Mouse (Mus musculus) forebrain, embryonic 16.5 days (tissue): ENCODE results near the gene Ush2a. TPM values are rescaled to one million over a fixed set of nuclear protein-coding genes. Genes with fewer than 3 reads are reported as not detected.

Experiments used
- ATAC-seq: fragments of 200-750 bp; cut with Nextera tagmentation; 2 replicates; pipeline ENCODE4 v1.8.0; 2017; ENCODE audit warnings: mild to moderate bottlenecking, moderate library complexity
- H3K27ac ChIP-seq: fragments of 300-500 bp; sonication (generic); 2 replicates; pipeline ENCODE4 v1.5.1; 2014; ENCODE audit warnings: low read length, control low read depth
- H3K27me3 ChIP-seq: fragments of 300-500 bp; sonication (generic); replicated peaks from 2 replicates; pipeline ENCODE4 v1.6.1; 2014; ENCODE audit warnings: low read length; ENCODE audit not compliant: control insufficient read depth, insufficient read depth
- H3K36me3 ChIP-seq: fragments of 300-500 bp; sonication (generic); 2 replicates; pipeline ENCODE4 v1.6.1; 2014; ENCODE audit not compliant: control insufficient read depth, insufficient read depth
- H3K4me1 ChIP-seq: fragments of 300-500 bp; sonication (generic); replicated peaks from 2 replicates; pipeline ENCODE4 v1.6.1; 2014; ENCODE audit warnings: low read length; ENCODE audit not compliant: control insufficient read depth, insufficient read depth
- H3K4me2 ChIP-seq: fragments of 300-500 bp; sonication (generic); 2 replicates; pipeline ENCODE4 v1.6.1; 2014; ENCODE audit warnings: mild to moderate bottlenecking, low read length, control low read depth
- H3K4me3 ChIP-seq: fragments of 300-500 bp; sonication (generic); replicated peaks from 2 replicates; pipeline ENCODE4 v1.5.1; 2014; ENCODE audit warnings: mild to moderate bottlenecking, low read length, control low read depth
- H3K9ac ChIP-seq: fragments of 300-500 bp; sonication (generic); replicated peaks from 2 replicates; pipeline ENCODE4 v1.6.1; 2014; ENCODE audit warnings: low read depth, low read length, control low read depth
- H3K9me3 ChIP-seq: fragments of 300-500 bp; sonication (generic); 2 replicates; pipeline ENCODE4 v1.6.1; 2016; ENCODE audit warnings: low read length; ENCODE audit not compliant: control insufficient read depth
- WGBS: fragments of 180-500 bp; shearing (Covaris S2); extraction: QIAGEN DNeasy Blood & Tissue Kit; methylation state at CpG from one replicate; pipeline ENCODE4 v1.1.7; 2014; 5-methylcytosine and 5-hydroxymethylcytosine counted together
- polyA plus RNA-seq: library from polyadenylated mRNA; unstranded; fragments of >200 nt; fragmentation: Nextera tagmentation; extraction: Ambion mirVana; gene quantifications from 2 replicates; pipeline ENCODE4 v1.2.1, GENCODE M21; 2015

Gene Ush2a
- polyA plus RNA-seq, 1 experiment from 2014 or later: 0.32 TPM

DNA sequence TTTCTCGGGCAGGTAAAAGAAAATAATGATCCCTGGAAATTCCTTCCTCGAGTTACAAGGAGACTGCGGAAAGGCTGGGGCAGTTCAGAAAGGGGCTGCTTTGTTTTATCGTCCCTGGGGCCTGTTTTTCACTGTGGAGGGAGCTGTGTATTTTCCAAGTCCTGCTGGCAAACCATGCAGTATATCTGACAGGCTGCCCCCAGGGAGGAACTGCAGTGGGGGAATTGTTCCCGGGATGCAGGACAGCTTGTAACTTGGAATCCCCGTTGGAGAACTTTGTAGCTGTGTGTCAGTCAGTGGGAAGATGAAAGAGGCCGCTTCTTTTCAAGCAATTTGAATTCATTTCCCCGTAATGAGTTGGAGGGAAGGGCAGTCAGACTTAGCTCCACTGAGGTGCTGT is 399.1 kb downstream of the Ush2a start:
- H3K4me2 ChIP-seq: peak overlapping the region; percentile 47
- H3K4me1 ChIP-seq: peaks cover 12% of the 10 kb centered on the region
- WGBS: under 1% methylated on average over 8 of the region's 8 CpGs
- H3K27ac ChIP-seq: no peak overlapping the region
- H3K9ac ChIP-seq: no peak overlapping the region; the same call in 1 of the 2 replicates
- H3K27me3 ChIP-seq: no peaks in the 10 kb centered on the region
- no peaks in the 10 kb centered on the region for H3K36me3 ChIP-seq
- H3K9me3 ChIP-seq: no peaks in the 10 kb centered on the region
- H3K4me3 ChIP-seq: peak overlapping the region; percentile 13
- ATAC-seq: peak; percentile 86

DNA sequence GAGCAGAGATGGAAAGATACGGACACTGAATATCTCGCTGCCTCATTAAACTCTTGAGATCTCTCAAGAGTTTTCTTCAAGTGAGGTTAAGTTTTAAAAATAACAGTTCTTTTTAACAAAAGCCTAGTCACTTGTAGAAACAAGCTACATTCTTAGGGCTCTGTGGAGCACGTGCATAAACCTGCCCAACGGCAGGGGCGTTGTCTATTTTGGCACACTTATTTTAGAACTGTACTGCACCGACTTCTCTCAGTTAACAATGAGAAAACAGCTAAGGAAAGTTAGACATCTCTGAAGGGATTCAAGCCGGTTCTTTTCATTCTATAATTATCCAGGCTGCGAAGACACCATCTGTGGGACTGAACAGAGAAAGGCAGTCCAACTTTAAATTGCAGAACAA is 405.6 kb downstream of the Ush2a start:
- Histone ChIP-seq H3K4me3 (no peak overlapping the region), H3K4me2 (no peak overlapping the region), H3K27me3 (no peaks in the 10 kb centered on the region), H3K9me3 (no peaks in the 10 kb centered on the region), H3K36me3 (no peaks in the 10 kb centered on the region), H3K9ac (no peak overlapping the region), H3K4me1 (no peaks in the 10 kb centered on the region), H3K27ac (no peak overlapping the region)
- ATAC-seq: no peak
- WGBS: 58% methylated on average over 8 of the region's 8 CpGs

DNA sequence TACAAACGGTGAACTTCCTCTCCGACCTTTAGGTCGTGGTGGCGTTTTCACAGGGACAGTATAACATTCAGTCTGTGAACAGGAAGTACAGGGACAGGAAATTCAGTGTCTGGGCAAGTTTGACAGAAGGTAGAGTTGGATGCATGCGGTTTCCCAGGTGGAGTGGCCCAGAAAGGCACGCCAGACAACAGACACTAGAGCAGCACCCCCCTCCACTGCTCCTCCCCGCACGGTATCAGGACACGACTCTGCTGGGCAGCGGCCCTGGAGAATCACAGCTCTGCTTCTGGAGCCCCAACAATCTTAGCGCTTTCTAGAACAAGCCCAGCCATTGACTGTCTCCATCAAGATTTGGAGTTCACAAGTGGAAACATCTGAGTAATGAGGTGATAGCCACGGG is 406.7 kb downstream of the Ush2a start:
- no peak overlapping the region for H3K4me2 ChIP-seq
- H3K27me3 ChIP-seq: no peaks in the 10 kb centered on the region
- no peak overlapping the region for H3K9ac ChIP-seq
- 87% methylated on average over 12 of the region's 12 CpGs for WGBS
- H3K4me1 ChIP-seq: no peaks in the 10 kb centered on the region
- H3K36me3 ChIP-seq: no peaks in the 10 kb centered on the region
- H3K9me3 ChIP-seq: no peaks in the 10 kb centered on the region
- no peak overlapping the region for H3K27ac ChIP-seq
- H3K4me3 ChIP-seq: no peak overlapping the region
- ATAC-seq: no peak

DNA sequence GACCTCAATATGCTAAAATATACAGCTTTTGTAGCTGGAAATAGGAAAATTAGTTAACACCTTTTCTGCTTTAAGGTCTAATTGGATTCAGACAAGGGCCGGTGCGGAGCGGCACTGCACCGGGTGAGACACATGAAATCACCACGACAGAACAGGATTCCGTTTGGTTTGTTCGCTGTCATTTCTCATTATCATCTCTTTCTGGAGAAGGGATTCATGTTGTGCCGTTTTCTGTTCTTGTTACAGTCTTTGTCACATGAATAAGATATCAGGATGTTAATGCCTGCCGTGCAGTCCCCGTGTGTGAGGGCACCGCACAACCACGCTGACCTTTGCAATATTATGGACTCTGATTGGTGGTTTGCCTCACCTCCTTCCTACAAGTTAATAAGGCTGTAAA is 411.0 kb downstream of the Ush2a start:
- Histone ChIP-seq H3K4me2 (no peak overlapping the region), H3K36me3 (no peaks in the 10 kb centered on the region), H3K4me1 (no peaks in the 10 kb centered on the region), H3K4me3 (no peak overlapping the region), H3K9ac (no peak overlapping the region), H3K27me3 (no peaks in the 10 kb centered on the region), H3K9me3 (no peaks in the 10 kb centered on the region), H3K27ac (no peak overlapping the region)
- 87% methylated on average over 12 of the region's 12 CpGs for WGBS
- ATAC-seq: no peak

DNA sequence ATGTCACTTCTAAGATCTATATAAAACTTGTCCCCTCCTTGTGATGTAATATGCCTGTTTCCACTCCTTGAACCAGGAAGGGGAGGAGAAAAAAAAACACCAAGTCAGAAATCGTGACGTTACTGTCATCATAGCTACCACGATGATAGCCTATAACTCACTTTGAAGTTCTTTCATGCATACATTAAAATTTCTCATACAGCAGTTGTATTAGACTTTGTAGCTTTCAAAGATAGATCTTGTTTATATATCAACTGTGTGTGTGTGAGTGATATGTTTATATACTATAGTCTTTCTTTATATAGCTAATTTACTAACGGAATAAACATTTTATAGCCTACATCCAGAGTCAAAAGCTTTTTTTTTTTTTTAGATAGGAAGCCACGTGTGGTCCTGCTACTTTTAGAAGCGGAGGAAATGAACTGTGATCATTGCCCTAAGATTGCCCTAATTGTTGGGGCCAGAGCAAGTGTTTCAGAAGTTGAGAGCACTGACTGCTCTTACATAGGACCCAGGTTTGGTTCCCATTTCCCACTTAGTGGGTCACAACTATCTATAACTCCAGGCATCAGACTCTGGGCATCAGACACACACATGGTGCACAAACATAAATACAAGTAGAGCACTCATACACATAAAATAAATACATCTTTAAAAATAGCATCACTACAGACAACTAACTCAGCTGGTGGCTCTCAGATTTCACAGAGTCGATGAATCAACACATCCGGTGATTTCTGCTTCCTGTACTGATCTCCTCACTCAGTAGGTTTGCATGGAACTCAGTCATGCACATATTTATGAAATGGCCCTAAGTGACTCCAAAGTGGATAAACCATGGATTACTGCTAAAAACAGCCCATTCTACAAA is 413.1 kb downstream of the Ush2a start:
- Histone ChIP-seq H3K4me3 (no peak overlapping the region), H3K4me1 (no peaks in the 10 kb centered on the region), H3K36me3 (no peaks in the 10 kb centered on the region), H3K9me3 (no peaks in the 10 kb centered on the region), H3K27me3 (no peaks in the 10 kb centered on the region), H3K4me2 (no peak overlapping the region), H3K9ac (no peak overlapping the region), H3K27ac (no peak overlapping the region)
- no peak for ATAC-seq
- 88% methylated on average over 8 of the region's 8 CpGs for WGBS

DNA sequence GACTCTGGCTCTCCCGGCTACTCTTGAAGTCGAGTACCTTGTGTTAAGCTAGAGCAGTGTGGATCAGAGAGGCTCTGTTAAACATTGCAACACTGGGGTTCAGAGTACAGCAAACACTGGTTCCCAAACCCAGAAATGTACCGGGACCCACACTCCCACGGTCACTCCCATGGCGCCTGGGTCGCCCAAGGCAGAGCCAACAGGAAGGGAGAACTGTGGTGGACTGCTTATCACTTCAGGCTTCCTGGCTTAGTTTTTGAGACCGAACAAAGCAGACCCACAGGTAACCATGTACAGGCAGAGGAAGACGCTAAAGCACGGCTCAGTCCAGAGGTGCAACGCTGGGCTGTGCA is 413.7 kb downstream of the Ush2a start:
- no peak overlapping the region for H3K4me2 ChIP-seq
- no peak for ATAC-seq
- 89% methylated on average over 10 of the region's 10 CpGs for WGBS
- no peaks in the 10 kb centered on the region for H3K36me3 ChIP-seq
- H3K9ac ChIP-seq: no peak overlapping the region
- no peaks in the 10 kb centered on the region for H3K9me3 ChIP-seq
- no peak overlapping the region for H3K27ac ChIP-seq
- no peak overlapping the region for H3K4me3 ChIP-seq
- H3K4me1 ChIP-seq: no peaks in the 10 kb centered on the region
- no peaks in the 10 kb centered on the region for H3K27me3 ChIP-seq

DNA sequence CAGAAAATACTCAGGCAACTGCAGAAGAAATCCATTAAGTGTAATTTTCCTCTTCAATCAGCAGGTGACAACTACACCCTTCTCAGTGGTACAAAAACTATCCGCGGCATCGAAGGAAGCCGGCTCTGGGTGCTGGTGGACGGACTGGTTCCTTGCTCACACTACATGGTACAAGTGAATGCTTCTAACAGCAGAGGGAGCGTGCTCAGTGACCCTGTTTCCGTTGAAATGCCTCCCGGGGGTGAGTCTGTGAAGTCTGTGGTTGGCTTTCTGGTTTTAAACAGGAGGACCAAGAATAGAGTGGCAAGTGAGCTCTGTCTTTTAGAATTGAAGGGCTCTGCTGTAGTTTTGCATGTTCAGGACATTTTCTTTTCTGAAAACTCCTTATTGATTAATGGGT is 416.4 kb downstream of the Ush2a start:
- ATAC-seq: no peak
- no peak overlapping the region for H3K4me3 ChIP-seq
- no peaks in the 10 kb centered on the region for H3K4me1 ChIP-seq

DNA sequence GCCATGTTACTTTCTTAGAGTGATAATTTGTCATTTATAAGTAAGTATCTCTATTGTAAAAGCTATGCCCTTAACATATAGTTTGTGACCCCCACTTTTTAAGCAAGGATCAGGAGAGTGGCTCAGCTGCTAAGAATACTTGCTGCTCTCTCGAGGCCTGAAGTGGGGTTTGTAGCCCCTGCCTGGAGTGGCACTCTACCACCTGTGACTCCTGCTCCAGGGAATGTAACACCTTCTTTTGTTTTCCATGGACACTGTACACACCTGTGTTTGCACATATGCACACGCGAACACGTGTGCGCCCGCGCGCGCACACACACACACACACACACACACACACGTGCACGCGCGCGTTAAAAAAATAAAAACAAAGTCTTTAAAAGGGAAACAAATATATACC is 424.5 kb downstream of the Ush2a start:
- no peaks in the 10 kb centered on the region for H3K27me3 ChIP-seq
- H3K4me1 ChIP-seq: no peaks in the 10 kb centered on the region
- no peak overlapping the region for H3K4me2 ChIP-seq
- no peak overlapping the region for H3K4me3 ChIP-seq
- H3K27ac ChIP-seq: no peak overlapping the region
- WGBS: 97% methylated on average over 14 of the region's 14 CpGs
- peaks cover 6% of the 10 kb centered on the region; the same call in 1 of the 2 replicates for H3K9me3 ChIP-seq
- no peak overlapping the region for H3K9ac ChIP-seq
- no peak for ATAC-seq
- no peaks in the 10 kb centered on the region for H3K36me3 ChIP-seq

More for the DNA sequence above, 416.4 kb downstream of the Ush2a start:
- Histone ChIP-seq H3K27ac (no peak overlapping the region), H3K4me2 (no peak overlapping the region), H3K27me3 (no peaks in the 10 kb centered on the region), H3K9ac (no peak overlapping the region), H3K36me3 (no peaks in the 10 kb centered on the region), H3K9me3 (no peaks in the 10 kb centered on the region)
- 68% methylated on average over 8 of the region's 8 CpGs for WGBS

DNA sequence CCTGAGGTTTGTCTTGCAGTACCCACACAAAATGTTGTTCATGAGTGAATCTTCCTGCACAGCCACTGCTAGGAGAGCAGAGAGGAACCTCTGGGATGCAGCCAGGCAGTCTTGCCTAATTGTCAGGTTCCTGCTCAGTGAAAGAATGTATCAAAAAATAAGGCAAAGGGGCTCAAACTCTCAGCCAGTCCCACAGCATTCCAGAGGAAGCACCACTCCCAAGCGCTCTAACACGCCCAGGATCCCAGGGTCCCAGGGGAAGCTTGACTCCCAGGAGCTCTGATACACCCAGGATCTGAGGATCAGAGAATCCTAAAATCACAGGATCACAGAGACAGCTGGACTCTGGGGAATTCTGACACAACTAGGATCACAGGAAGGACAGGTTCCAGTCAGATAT is 434.5 kb downstream of the Ush2a start:
- no peak for ATAC-seq
- Histone ChIP-seq H3K9ac (no peak overlapping the region), H3K27me3 (no peaks in the 10 kb centered on the region), H3K27ac (no peak overlapping the region), H3K4me1 (no peaks in the 10 kb centered on the region), H3K4me2 (no peak overlapping the region), H3K4me3 (no peak overlapping the region), H3K36me3 (no peaks in the 10 kb centered on the region), H3K9me3 (no peaks in the 10 kb centered on the region; the same call in 1 of the 2 replicates)
- WGBS: 94% methylated on average over 2 of the region's 2 CpGs
